Mouse (Mus musculus) heart, adult 2 months (tissue): ENCODE results near the gene B3glct. TPM values are rescaled to one million over a fixed set of nuclear protein-coding genes. Genes with fewer than 3 reads are reported as not detected.
A peak's percentile ranks its signal among the peaks of the same experiment; 100 is the strongest.

ENCODE experiments used
- DNase-seq, 2 experiments: peaks; one replicate each; pipeline ENCODE4 v3.0.0; 2021
- H3K27ac ChIP-seq: fragments of 200-600 bp; 2 replicates; pipeline ENCODE4 v1.8.1; 2022
- H3K27me3 ChIP-seq: fragments of 200-500 bp; 2 replicates; pipeline ENCODE4 v1.6.1; 2012; ENCODE audit warnings: mild to moderate bottlenecking, low read length, inconsistent platforms, mixed read lengths; ENCODE audit not compliant: control insufficient read depth, insufficient read depth
- H3K36me3 ChIP-seq: fragments of 200-500 bp; 2 replicates; pipeline ENCODE4 v1.6.1; 2012; ENCODE audit warnings: low read length, inconsistent platforms; ENCODE audit not compliant: control insufficient read depth, insufficient read depth
- H3K4me1 ChIP-seq: fragments of 200-500 bp; 2 replicates; pipeline ENCODE4 v1.6.1; 2011; ENCODE audit warnings: low read length; ENCODE audit not compliant: control insufficient read depth, insufficient read depth
- H3K4me3 ChIP-seq: fragments of 200-600 bp; 2 replicates; pipeline ENCODE4 v1.8.1; 2022
- H3K79me2 ChIP-seq: fragments of 200-500 bp; replicated peaks from 2 replicates; pipeline ENCODE4 v1.6.1; 2012; ENCODE audit warnings: mild to moderate bottlenecking, inconsistent platforms, low read length, moderate library complexity, mixed read lengths; ENCODE audit not compliant: control insufficient read depth, insufficient read depth
- H3K9ac ChIP-seq: fragments of 200-500 bp; 2 replicates; pipeline ENCODE4 v1.6.1; 2012; ENCODE audit warnings: low read depth, mild to moderate bottlenecking, control low read depth, inconsistent platforms, low read length, mixed read lengths
- CTCF ChIP-seq: fragments of 200-600 bp; IDR thresholded peaks from 2 replicates; pipeline ENCODE4 v1.8.1; 2022; ENCODE audit warnings: antibody characterized with exemption, mild to moderate bottlenecking, moderate library complexity
- EP300 ChIP-seq: fragments of 200-500 bp; IDR thresholded peaks from 2 replicates; pipeline ENCODE4 v1.6.1; 2011; ENCODE audit warnings: low read depth, low read length, control low read depth; ENCODE audit not compliant: insufficient read depth
- POLR2A ChIP-seq: fragments of 200-500 bp; IDR thresholded peaks from 2 replicates; pipeline ENCODE4 v1.6.1; 2011; ENCODE audit warnings: mild to moderate bottlenecking, low read depth, low read length, control low read depth; ENCODE audit not compliant: insufficient read depth
- WGBS: fragments of 180-500 bp; shearing (Covaris S2); methylation state at CpG from one replicate; pipeline ENCODE4 v1.1.7; 2018; 5-methylcytosine and 5-hydroxymethylcytosine counted together
- intact Hi-C: fragments of 180-260 bp; cut with DNase I; formaldehyde crosslinking; loops from one replicate; pipeline ENCODE4 v1.15.1; 2025
- polyA plus RNA-seq: library from polyadenylated mRNA; depleted of rRNA; stranded (reverse); fragments of >200 nt; gene quantifications from 2 replicates; pipeline ENCODE4 v1.2.3, GENCODE M21; 2012
- total RNA-seq, 2 experiments: library from RNA; stranded (reverse); gene quantifications; 2 replicates each; pipeline ENCODE4 v1.2.3; 2021

B3glct gene
- total and polyA plus RNA-seq, 3 experiments = 4.6 to 6.4 (median 4.9) TPM

DNA sequence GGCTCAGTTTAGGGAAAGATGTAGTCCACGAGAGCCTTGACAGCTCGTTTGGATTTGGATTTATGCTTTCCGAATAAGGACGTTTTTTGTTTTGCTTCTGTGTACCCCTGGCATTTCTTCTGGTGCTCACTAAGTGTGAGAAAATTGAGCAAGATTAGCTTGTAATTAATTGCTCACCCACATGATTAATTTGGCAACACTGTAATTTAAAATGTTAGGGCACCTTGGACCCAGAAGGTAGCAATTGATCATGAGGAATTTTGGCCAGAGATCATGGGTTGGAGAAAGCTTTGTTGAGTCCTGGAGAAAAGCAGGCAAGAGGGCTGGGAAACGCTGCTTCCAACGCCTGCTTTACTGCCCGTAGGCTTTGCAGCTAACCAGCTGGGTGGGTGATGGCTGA, 1.9 kb downstream of the B3glct start:
- no peak overlapping the region for H3K27ac ChIP-seq
- no peaks in the 10 kb centered on the region for H3K27me3 ChIP-seq
- H3K79me2 ChIP-seq = no peaks in the 10 kb centered on the region
- WGBS = 85% methylated on average over 7 of the region's 7 CpGs
- TF ChIP-seq EP300 (no peak), POLR2A (no peak), CTCF (no peak)
- intact Hi-C loops = loop anchor here (2.0 kb wide), 1 partner anchor 43 kb away; the partner anchor contains the start of gene Hsph1
- H3K4me3 ChIP-seq = no peak overlapping the region
- no peak for DNase-seq
- no peak overlapping the region for H3K9ac ChIP-seq
- H3K36me3 ChIP-seq = no peaks in the 10 kb centered on the region
- peaks cover 4% of the 10 kb centered on the region; the same call in 1 of the 2 replicates for H3K4me1 ChIP-seq

DNA sequence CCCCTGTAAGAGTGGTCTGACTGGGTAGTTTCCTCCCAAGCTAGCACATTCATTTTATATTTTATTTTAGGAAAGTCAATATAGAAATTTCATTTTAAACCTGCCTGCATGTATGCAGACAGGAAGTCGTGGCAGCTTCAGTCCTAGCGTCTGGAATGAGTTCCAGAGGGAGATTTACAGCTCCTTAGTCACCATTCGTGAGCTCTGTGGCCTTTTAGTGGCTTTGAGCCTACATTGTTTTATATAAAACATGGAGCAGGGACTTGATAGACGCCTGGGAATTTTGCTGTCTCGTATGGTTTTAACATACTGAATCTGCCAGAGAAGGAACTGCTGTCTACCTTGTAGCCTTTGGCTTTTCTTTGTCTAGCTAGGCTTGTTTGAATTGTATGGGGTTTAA, 2.9 kb downstream of the B3glct start:
- Histone ChIP-seq H3K79me2 (no peaks in the 10 kb centered on the region), H3K9ac (no peak overlapping the region), H3K36me3 (no peaks in the 10 kb centered on the region), H3K27ac (no peak overlapping the region), H3K27me3 (no peaks in the 10 kb centered on the region), H3K4me1 (peaks cover 4% of the 10 kb centered on the region; the same call in 1 of the 2 replicates), H3K4me3 (no peak overlapping the region)
- TF ChIP-seq POLR2A (no peak), CTCF (no peak), EP300 (no peak)
- intact Hi-C loops = no loop called here
- DNase-seq = no peak
- WGBS = 63% methylated on average over 5 of the region's 5 CpGs

DNA sequence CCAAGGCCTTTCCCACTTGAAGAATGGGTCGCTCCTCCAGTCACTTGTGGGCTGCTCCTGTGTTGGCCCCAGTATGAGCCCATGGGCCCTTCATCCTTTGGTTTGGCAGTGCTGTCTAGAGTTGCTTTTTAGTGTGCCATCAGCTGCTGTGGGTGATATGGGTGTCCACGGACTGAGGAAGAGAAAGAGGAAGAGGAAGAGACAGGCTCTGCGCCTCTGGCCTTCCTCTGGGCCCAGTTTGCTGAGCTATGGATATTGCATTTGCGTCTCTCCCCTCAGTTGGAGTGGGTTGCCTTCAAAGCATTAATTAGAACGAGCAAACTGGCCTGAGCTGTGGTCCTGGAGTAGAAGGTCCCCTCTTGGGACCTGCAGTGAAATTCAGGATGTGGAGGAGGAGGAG, 11.8 kb downstream of the B3glct start:
- Histone ChIP-seq H3K9ac (no peak overlapping the region), H3K36me3 (no peaks in the 10 kb centered on the region), H3K79me2 (no peaks in the 10 kb centered on the region), H3K4me3 (no peak overlapping the region), H3K4me1 (peaks cover 2% of the 10 kb centered on the region), H3K27ac (no peak overlapping the region), H3K27me3 (no peaks in the 10 kb centered on the region)
- peak in 1 of 2 experiments; percentile 4 for DNase-seq
- 57% methylated on average over 5 of the region's 5 CpGs for whole genome bisulfite sequencing
- intact Hi-C loops = no loop called here
- TF ChIP-seq CTCF (no peak), POLR2A (no peak), EP300 (no peak)

DNA sequence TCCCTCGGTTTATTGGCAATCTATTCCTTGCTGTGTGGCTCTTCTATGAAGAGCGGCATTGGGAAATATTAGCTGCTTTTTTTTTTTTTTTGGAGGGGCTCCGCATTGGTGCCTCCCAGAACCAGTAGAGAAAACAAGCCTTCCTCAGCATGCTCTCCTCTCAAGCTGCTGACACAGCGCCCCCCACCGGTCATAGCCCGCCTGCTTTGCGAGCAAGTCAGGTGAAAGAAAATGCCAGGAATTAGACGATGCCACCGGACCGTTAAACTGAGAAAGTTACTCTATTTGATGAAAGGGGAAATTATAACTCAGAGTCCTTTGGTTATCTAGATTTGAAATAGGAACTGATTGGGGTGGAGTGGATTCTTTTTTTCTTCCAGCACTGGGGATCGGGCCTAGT, 14.5 kb downstream of the B3glct start:
- TF ChIP-seq EP300 (no peak), CTCF (no peak), POLR2A (no peak)
- intact Hi-C loops = no loop called here
- DNase-seq = no peak
- H3K4me1 ChIP-seq = peaks cover 2% of the 10 kb centered on the region
- 80% methylated on average over 11 of the region's 11 CpGs for WGBS
- no peak overlapping the region for H3K9ac ChIP-seq
- H3K4me3 ChIP-seq = no peak overlapping the region
- H3K27me3 ChIP-seq = no peaks in the 10 kb centered on the region
- no peaks in the 10 kb centered on the region for H3K36me3 ChIP-seq
- no peaks in the 10 kb centered on the region for H3K79me2 ChIP-seq
- no peak overlapping the region for H3K27ac ChIP-seq

DNA sequence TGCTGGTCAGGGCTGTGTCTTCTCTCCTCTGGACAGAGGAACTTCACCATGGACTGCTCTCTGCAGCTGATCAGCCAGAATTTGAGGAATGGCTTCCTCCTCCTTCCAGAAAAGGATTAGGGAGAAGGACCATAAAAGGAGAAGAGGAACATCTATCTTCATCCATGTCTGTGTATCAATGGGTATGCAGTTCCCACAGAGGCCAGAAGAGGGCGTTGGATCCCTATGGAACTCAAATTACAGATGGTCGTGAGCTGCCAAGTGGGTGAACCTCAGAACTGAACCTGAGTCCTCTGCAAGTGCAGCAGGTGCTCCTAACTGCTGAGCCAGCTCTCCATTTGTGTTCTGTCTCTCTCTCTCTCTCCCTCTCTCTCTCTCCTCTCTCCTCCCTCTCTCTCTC, 15.2 kb downstream of the B3glct start:
- Histone ChIP-seq H3K9ac (no peak overlapping the region), H3K27ac (no peak overlapping the region), H3K4me1 (peaks cover 2% of the 10 kb centered on the region), H3K4me3 (no peak overlapping the region), H3K27me3 (no peaks in the 10 kb centered on the region), H3K79me2 (no peaks in the 10 kb centered on the region), H3K36me3 (no peaks in the 10 kb centered on the region)
- intact Hi-C loops = no loop called here
- DNase-seq = no peak
- TF ChIP-seq CTCF = 0 out of 2 replicates have a peak, but pooled peaks have one; percentile 8
- TF ChIP-seq EP300 = no peak
- WGBS = 58% methylated on average over 2 of the region's 2 CpGs

DNA sequence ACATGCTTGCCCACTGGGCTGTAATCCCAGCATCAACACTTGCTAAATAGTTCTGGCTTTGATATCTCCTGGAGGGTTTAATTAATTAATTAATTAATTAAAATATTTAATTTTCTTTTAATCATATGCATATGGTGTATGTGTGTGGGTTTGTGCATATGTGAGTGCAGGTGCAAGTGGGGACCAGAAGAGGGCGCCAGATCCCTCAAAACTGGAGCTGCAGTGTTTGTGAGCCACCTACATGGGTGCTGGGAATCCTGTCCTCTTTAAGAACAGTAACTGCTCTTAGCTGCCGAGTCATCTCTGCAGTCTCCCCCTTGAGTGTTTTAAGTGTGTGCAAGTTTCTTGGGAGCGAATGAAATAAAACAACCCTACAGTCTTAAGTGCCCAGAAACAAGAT, 15.9 kb downstream of the B3glct start:
- H3K27ac ChIP-seq = no peak overlapping the region
- DNase-seq = no peak
- H3K9ac ChIP-seq = no peak overlapping the region
- H3K79me2 ChIP-seq = no peaks in the 10 kb centered on the region
- H3K36me3 ChIP-seq = no peaks in the 10 kb centered on the region
- TF ChIP-seq POLR2A = no peak
- TF ChIP-seq CTCF = no peak
- no peak for TF ChIP-seq EP300
- H3K27me3 ChIP-seq = no peaks in the 10 kb centered on the region
- WGBS = 77% methylated on average over 3 of the region's 3 CpGs
- no peak overlapping the region for H3K4me3 ChIP-seq
- peaks cover 2% of the 10 kb centered on the region for H3K4me1 ChIP-seq
- intact Hi-C loops = no loop called here

DNA sequence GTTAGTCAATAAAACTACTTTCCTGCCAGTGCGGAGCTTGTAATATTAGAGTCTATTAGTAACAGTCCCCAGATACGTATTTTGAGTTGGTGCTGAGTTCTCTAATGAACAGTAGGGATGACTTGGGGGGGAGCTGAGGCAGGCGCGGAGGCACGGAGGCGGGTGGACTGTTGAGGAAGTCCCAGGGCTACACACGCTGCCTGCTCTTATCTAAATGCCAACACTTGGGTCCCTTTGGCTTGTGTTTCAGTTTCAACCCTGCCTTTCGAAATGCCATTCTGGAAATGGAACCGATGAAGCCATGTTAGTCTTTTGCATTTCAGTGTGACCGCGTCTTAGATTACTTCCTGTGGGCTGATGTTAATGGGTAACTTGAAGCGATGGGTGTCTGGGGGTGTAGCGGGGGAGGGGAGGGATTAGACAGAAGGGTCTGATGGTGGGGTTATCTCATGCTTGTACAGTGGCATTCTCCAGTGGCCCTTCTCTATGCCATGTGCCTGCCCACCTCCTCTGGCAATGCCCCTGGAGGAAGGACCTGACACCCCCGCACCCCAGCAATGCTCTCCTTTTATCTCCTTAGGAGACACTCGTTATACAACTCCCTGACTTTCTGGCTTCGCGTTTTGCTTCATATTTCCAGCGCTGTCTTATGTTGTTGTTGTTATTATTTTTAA, 17.2 kb downstream of the B3glct start:
- Histone ChIP-seq H3K9ac (no peak overlapping the region), H3K4me3 (no peak overlapping the region), H3K27me3 (no peaks in the 10 kb centered on the region), H3K36me3 (no peaks in the 10 kb centered on the region), H3K79me2 (no peaks in the 10 kb centered on the region), H3K4me1 (no peaks in the 10 kb centered on the region), H3K27ac (no peak overlapping the region)
- intact Hi-C loops = no loop called here
- 79% methylated on average over 18 of the region's 18 CpGs for WGBS
- no peak for DNase-seq
- no peak for TF ChIP-seq POLR2A
- TF ChIP-seq EP300 = no peak
- TF ChIP-seq CTCF = no peak
